Mouse (Mus musculus): Measurements from ENCODE around the gene Synpo2l.

DNA sequence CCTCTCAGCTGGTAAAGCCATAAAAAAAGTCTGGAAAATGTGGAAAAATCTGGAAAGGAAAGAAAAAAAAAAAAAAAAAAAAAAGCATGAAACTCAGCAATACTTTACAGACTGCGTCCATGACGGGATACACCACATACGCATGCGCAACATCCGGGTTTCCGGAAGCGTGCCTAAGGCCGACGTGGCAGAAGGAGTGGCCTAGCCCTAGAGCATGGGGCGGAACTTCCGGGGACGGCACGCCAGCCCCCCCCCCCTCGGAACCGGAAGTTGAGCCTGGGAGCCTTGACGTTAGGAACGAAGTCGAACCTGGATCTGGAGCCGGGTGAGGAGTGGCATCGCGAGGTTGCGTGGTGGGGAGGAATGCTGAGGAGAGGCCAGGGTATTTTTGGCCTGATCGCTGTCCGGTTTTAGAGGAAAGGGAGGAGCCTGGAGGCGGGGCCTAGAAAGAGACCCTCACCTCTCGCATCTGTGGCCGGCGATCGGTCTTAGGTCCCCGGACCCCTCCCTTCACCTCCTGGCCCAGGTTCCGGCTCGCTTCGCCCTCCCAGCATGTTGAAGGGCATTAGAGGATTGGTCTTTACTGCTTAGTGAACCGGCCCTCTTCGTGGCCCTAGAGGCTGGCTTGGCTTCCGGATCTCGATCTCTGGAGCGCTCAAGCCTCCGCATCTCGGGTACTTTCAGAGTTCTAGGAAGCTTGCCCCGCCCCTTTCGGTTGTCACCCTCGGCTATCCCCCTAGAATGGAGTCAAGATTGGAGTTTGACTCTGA, 6.1 kb upstream of the Synpo2l start, which contains the start of gene Sec24c:
- TF ChIP-seq POLR2A (IDR thresholded peaks at IDR 0.05; ENCODE audit: control insufficient read depth, low read depth, low read length) (peak; percentile 70), CTCF (IDR thresholded peaks at IDR 0.05; ENCODE audit: control insufficient read depth, insufficient read depth, insufficient replicate concordance, low read depth, low read length) (0 out of 2 replicates have a peak, but pooled peaks have one; percentile 2)

Data from testis, adult 2 months (tissue).